15 mouse cellular contexts compared by ENCODE assay signal in the genomic region with DNA sequence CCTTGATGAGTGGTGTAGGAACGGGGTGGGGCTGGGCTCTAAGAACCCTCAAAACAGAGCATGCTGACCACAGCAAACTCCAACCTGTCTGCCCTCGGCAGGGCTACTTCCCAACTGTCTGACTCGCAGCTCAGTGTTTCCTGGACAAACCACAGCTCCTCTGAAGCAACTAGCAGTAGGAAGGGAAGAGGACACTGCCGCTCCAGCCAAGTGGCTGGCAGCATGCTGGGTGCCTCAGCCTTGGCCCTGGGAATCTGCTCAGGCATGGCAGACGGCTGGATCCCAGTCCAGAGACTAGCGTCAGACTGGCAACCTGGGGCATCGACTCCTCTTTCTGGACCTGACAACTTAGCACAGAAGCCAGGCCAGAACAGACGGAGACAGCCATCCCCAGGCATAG. TPM values are rescaled to one million over a fixed set of nuclear protein-coding genes. Genes with fewer than 3 reads are reported as not detected.
DNase-seq lines count a peak whose midpoint lies in the region; ATAC-seq and TF ChIP-seq lines count a peak whose summit lies in the region.
"Had no signal": no experiment of that assay in that cellular context is flagged by ENCODE, and none has a peak within 500 bp of the region (broad histone marks: within the 10 kb centered on the region; RNA-seq: fewer than 3 reads in every experiment).

No protein-coding gene starts in this region.

- WGBS in forebrain, embryonic 13.5 days: 91% methylated on average over 8 of the region's 8 CpGs

- H3K9ac ChIP-seq in forebrain, embryonic 13.5 days: no peak overlapping the region
- H3K9ac ChIP-seq: liver, postnatal 0 days; midbrain, embryonic 12.5 days had no signal

- no peak overlapping the region for H3K4me2 ChIP-seq in forebrain, embryonic 13.5 days
- H3K4me2 ChIP-seq: midbrain, embryonic 12.5 days had no signal

- peaks cover 12% of the 10 kb centered on the region for H3K4me1 ChIP-seq in embryonic fibroblast, embryonic 13.5 days (ENCODE audit: control insufficient read depth, insufficient read depth, low read length)
- H3K4me1 ChIP-seq in forebrain, embryonic 13.5 days: peaks cover 8% of the 10 kb centered on the region; the same call in 1 of the 2 replicates
- H3K4me1 ChIP-seq: midbrain, embryonic 12.5 days had no signal

- DNase-seq in heart, adult 11 months: peak; percentile 95
- DNase-seq in heart, postnatal 25 days (ENCODE audit: low spot score): no peak
- peak; percentile 67 for DNase-seq in 3T3-L1 (ENCODE audit: low read depth, low spot score)
- DNase-seq in cerebellum, adult 11 months: peak; percentile 78
- no peak for DNase-seq in MN1 (ENCODE audit: low spot score)
- DNase-seq in left cerebral cortex, postnatal 36 days (ENCODE audit: low spot score in 2 of 2): no peak
- DNase-seq: liver, postnatal 0 days; right cerebral cortex, adult 18-20 months; thymus, postnatal 36 days had no signal

- no peaks in the 10 kb centered on the region for H3K27me3 ChIP-seq in forebrain, embryonic 13.5 days
- H3K27me3 ChIP-seq: midbrain, embryonic 12.5 days had no signal

- intact Hi-C loops in heart, postnatal 25 days (cut with DNase I): no loop called here
- intact Hi-C loops in left cerebral cortex, postnatal 36 days (cut with DNase I): no loop called here

- H3K4me3 ChIP-seq in embryonic fibroblast, embryonic 13.5 days (ENCODE audit: insufficient read depth, low read length): no peak overlapping the region
- no peak overlapping the region for H3K4me3 ChIP-seq in forebrain, embryonic 13.5 days
- H3K4me3 ChIP-seq: hindbrain, embryonic 10.5 days; midbrain, embryonic 12.5 days had no signal

- no peak for TF ChIP-seq POLR2A in embryonic fibroblast, embryonic 13.5 days (IDR thresholded peaks at IDR 0.05; ENCODE audit: low read depth, low read length)

- TF ChIP-seq CTCF in embryonic fibroblast, embryonic 13.5 days (IDR thresholded peaks at IDR 0.05; ENCODE audit: borderline replicate concordance, insufficient read depth, low read length): no peak

- no peak for ATAC-seq in forebrain, embryonic 13.5 days
- ATAC-seq: CD4-positive, CD25-positive, alpha-beta regulatory T cell, adult 4 months; intestine, postnatal 0 days; liver, postnatal 0 days had no signal

- 0 out of 2 replicates have a peak overlapping the region, but pooled peaks have one; percentile 1 for H3K27ac ChIP-seq in embryonic fibroblast, embryonic 13.5 days (ENCODE audit: insufficient read depth, low read length)
- H3K27ac ChIP-seq in forebrain, embryonic 13.5 days: no peak overlapping the region
- H3K27ac ChIP-seq: hindbrain, embryonic 10.5 days; midbrain, embryonic 12.5 days had no signal

- no peaks in the 10 kb centered on the region for H3K9me3 ChIP-seq in forebrain, embryonic 13.5 days (replicated peaks)
- H3K9me3 ChIP-seq: hindbrain, embryonic 10.5 days; midbrain, embryonic 12.5 days had no signal

- peaks cover 18% of the 10 kb centered on the region for H3K36me3 ChIP-seq in forebrain, embryonic 13.5 days (ENCODE audit: poor library complexity, severe bottlenecking)

RNA-seq across cellular contexts. Expression of gene Ppcdc, which starts 22.6 kb away (rescaled TPM):
- 1 to 10 TPM; 7.8 to 8.7 TPM for total RNA-seq in heart, postnatal 25 days (2021)
- 26.6 and 31.0 TPM in 2 replicates for polyA plus RNA-seq in embryonic fibroblast, embryonic 13.5 days (2011; ENCODE audit: insufficient read length, low read depth, missing spikeins)
- polyA plus RNA-seq in forebrain, embryonic 13.5 days (2015; fragmentation: Nextera tagmentation; extraction: Ambion mirVana): 26.1 TPM in 2 replicates
- total RNA-seq in left cerebral cortex, postnatal 36 days (2021): 10 to 100 TPM; 13.8 to 16.6 TPM

RNA-seq across cellular contexts. Expression of gene Scamp5, which starts 50.5 kb away (rescaled TPM):
- total RNA-seq in heart, postnatal 25 days (2021): 1 to 10 TPM; 4.9 to 5.1 TPM
- 23.7 and 26.1 TPM in 2 replicates for polyA plus RNA-seq in embryonic fibroblast, embryonic 13.5 days (2011; ENCODE audit: insufficient read length, low read depth, missing spikeins)
- 52.2 and 62.1 TPM in 2 replicates for polyA plus RNA-seq in forebrain, embryonic 13.5 days (2015; fragmentation: Nextera tagmentation; extraction: Ambion mirVana)
- total RNA-seq in left cerebral cortex, postnatal 36 days (2021): 100 to 1,000 TPM; 381 to 434 TPM

Comparison
In these comparisons a context has a peak if more than half of its experiments do, and no peak if none do; other contexts are left out.
1. DNase-seq: peak in heart, adult 11 months (single experiment), 3T3-L1 (single experiment) and cerebellum, adult 11 months (single experiment); none in heart, postnatal 25 days (single experiment), MN1 (single experiment) and left cerebral cortex, postnatal 36 days (0 of 2).
2. RNA of gene Scamp5, which starts 50.5 kb away (total RNA-seq): 381 to 434 TPM in left cerebral cortex, postnatal 36 days; 4.9 to 5.1 TPM in heart, postnatal 25 days; every median in the first group is over 10 times any median in the second.